Mouse (Mus musculus) cortical plate, adult 2 months (tissue): ENCODE results near the gene Elfn1.

Experiments used
- CTCF ChIP-seq: fragments of 200-500 bp; IDR thresholded peaks from 2 replicates; pipeline ENCODE4 v1.5.1; 2011; ENCODE audit warnings: mild to moderate bottlenecking, control low read depth, low read length; ENCODE audit not compliant: insufficient read depth; ENCODE audit errors: extremely low read depth
- POLR2A ChIP-seq: fragments of 200-500 bp; IDR thresholded peaks from 2 replicates; pipeline ENCODE4 v1.6.1; 2011; ENCODE audit warnings: mild to moderate bottlenecking, low read length, control low read depth; ENCODE audit not compliant: insufficient read depth; ENCODE audit errors: extremely low read depth

DNA sequence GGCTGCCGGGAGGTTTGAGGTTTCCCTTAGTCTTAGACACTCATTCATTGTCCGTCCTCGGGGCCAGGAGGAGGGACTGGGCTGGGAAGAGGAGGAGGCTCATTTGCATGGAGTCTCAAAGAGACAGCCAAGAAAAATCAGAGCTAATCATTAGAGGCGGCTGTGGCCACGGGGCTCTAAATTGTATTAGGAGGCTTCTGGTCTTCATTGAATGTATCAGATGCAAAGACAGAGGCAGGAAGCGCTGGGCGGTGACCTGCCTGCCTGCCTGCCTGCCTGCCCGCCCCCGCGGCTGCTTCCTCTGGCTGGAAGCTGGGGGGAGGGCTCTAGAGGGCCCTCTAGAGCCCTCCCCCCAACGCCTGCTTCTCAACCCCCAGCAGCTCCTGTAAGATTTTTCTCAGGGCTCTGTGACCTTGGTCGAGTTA is 23.2 kb downstream of the Elfn1 start:
- TF ChIP-seq CTCF (no peak), POLR2A (no peak)
